Mouse (Mus musculus) stomach, postnatal 0 days (tissue): ENCODE data around the gene Gxylt1. TPM values are rescaled to one million over a fixed set of nuclear protein-coding genes. Genes with fewer than 3 reads are reported as not detected.
"Not testable (repeated sequence)": the region's sequence is repeated elsewhere in the genome, so short reads cannot be mapped to it uniquely, and the experiment has no call there.

Experiments used
- ATAC-seq: fragments of 200-750 bp; cut with Nextera tagmentation; 2 replicates; pipeline ENCODE4 v1.8.0; 2017; ENCODE audit not compliant: low FRiP score, low TSS enrichment
- DNase-seq: peaks from one replicate; pipeline ENCODE4 v3.0.0-alpha.2; 2016; ENCODE audit warnings: low spot score
- H3K27ac ChIP-seq: fragments of 300-500 bp; sonication (generic); replicated peaks from 2 replicates; pipeline ENCODE4 v1.5.1; 2014; ENCODE audit warnings: mild to moderate bottlenecking, control low read depth
- H3K27me3 ChIP-seq: fragments of 300-500 bp; sonication (generic); 2 replicates; pipeline ENCODE4 v1.6.1; 2014; ENCODE audit warnings: low read length; ENCODE audit not compliant: control insufficient read depth, insufficient read depth
- H3K36me3 ChIP-seq: fragments of 300-500 bp; sonication (generic); 2 replicates; pipeline ENCODE4 v1.6.1; 2014; ENCODE audit warnings: low read length, mixed read lengths; ENCODE audit not compliant: control insufficient read depth, insufficient read depth
- H3K4me1 ChIP-seq: fragments of 300-500 bp; sonication (generic); replicated peaks from 2 replicates; pipeline ENCODE4 v1.6.1; 2014; ENCODE audit warnings: antibody characterized with exemption; ENCODE audit not compliant: control insufficient read depth, insufficient read depth
- H3K4me2 ChIP-seq: fragments of 300-500 bp; sonication (generic); replicated peaks from 2 replicates; pipeline ENCODE4 v1.6.1; 2014; ENCODE audit warnings: low read depth, mild to moderate bottlenecking, control low read depth, moderate library complexity
- H3K4me3 ChIP-seq: fragments of 300-500 bp; sonication (generic); 2 replicates; pipeline ENCODE4 v1.5.1; 2014; ENCODE audit warnings: low read depth, low read length, control low read depth
- H3K9ac ChIP-seq: fragments of 300-500 bp; sonication (generic); 2 replicates; pipeline ENCODE4 v1.6.1; 2014; ENCODE audit warnings: mild to moderate bottlenecking, low read length, control low read depth, mixed read lengths
- H3K9me3 ChIP-seq: fragments of 300-500 bp; sonication (generic); 2 replicates; pipeline ENCODE4 v1.6.1; 2016; ENCODE audit warnings: low read length; ENCODE audit not compliant: control insufficient read depth
- CTCF ChIP-seq: IDR thresholded peaks from 2 replicates; pipeline ENCODE4 v1.5.1; 2016; ENCODE audit warnings: antibody characterized with exemption, low read depth, mild to moderate bottlenecking, moderate library complexity
- EP300 ChIP-seq: optimal IDR thresholded peaks from 2 replicates; pipeline ENCODE3; 2016; ENCODE audit warnings: antibody characterized with exemption
- WGBS: fragments of 180-500 bp; shearing (Covaris S2); extraction: QIAGEN DNeasy Blood & Tissue Kit; methylation state at CpG from one replicate; pipeline ENCODE4 v1.1.7; 2014; 5-methylcytosine and 5-hydroxymethylcytosine counted together
- polyA plus RNA-seq: library from polyadenylated mRNA; unstranded; fragments of >200 nt; fragmentation: Nextera tagmentation; extraction: Ambion mirVana; gene quantifications from 2 replicates; pipeline ENCODE4 v1.2.1, GENCODE M21; 2015

The Gxylt1 gene
- polyA plus RNA-seq, 1 experiment from 2014 or later = 5.7 TPM

DNA sequence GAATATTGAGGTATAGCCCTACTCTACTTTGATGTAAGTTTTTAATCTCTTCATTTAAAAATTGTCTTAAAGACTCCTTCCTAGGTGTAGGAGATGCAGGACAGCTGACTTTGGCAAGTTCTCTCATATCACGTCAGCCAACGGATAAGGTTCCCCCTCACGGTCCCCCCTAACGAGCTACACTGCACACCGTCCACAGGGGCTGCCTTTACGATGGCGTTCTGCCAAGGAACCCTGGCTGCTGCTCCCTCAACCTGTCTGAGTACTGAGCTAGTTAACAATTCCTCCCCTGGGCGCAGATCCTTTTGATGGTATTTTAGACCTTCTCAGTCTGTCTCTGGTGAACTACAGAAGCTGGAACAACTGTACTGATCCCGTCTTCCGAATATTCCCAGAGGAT lies 31.8 kb downstream of the Gxylt1 start:
- TF ChIP-seq CTCF = no peak
- no peak for TF ChIP-seq EP300
- whole genome bisulfite sequencing = 74% methylated on average over 10 of the region's 10 CpGs
- Histone ChIP-seq H3K4me2 (no peak overlapping the region), H3K27ac (no peak overlapping the region), H3K27me3 (no peaks in the 10 kb centered on the region), H3K9me3 (no peaks in the 10 kb centered on the region), H3K4me3 (no peak overlapping the region), H3K4me1 (no peaks in the 10 kb centered on the region), H3K36me3 (peaks cover 21% of the 10 kb centered on the region; the same call in 1 of the 2 replicates), H3K9ac (no peak overlapping the region)
- no peak for DNase-seq
- ATAC-seq = no peak

GRCm38 (mm10) chr15:93236456-93236855 lies 38.5 kb downstream of the Gxylt1 start:
- not testable (repeated sequence) for ATAC-seq, H3K4me1 ChIP-seq, H3K4me2 ChIP-seq, H3K27me3 ChIP-seq, H3K4me3 ChIP-seq, H3K9ac ChIP-seq, DNase-seq, H3K9me3 ChIP-seq, H3K36me3 ChIP-seq, H3K27ac ChIP-seq
- 86% methylated on average over 10 of the region's 10 CpGs for WGBS

GRCm38 (mm10) chr15:93229028-93229427 lies 46.0 kb downstream of the Gxylt1 start:
- no peak overlapping the region for H3K9ac ChIP-seq
- no peaks in the 10 kb centered on the region for H3K9me3 ChIP-seq
- DNase-seq (no peak), ATAC-seq (no peak)
- no peak overlapping the region for H3K4me2 ChIP-seq
- no peaks in the 10 kb centered on the region for H3K27me3 ChIP-seq
- WGBS = 79% methylated on average over 11 of the region's 11 CpGs
- no peaks in the 10 kb centered on the region for H3K36me3 ChIP-seq
- no peak overlapping the region for H3K27ac ChIP-seq
- no peak overlapping the region for H3K4me3 ChIP-seq
- TF ChIP-seq CTCF (no peak), EP300 (no peak)
- H3K4me1 ChIP-seq = no peaks in the 10 kb centered on the region

GRCm38 (mm10) chr15:93228375-93228774 lies 46.6 kb downstream of the Gxylt1 start:
- no peak for TF ChIP-seq EP300
- no peak for TF ChIP-seq CTCF
- DNase-seq = no peak
- Histone ChIP-seq H3K27me3 (no peaks in the 10 kb centered on the region), H3K27ac (no peak overlapping the region), H3K9me3 (no peaks in the 10 kb centered on the region), H3K4me2 (no peak overlapping the region), H3K4me1 (no peaks in the 10 kb centered on the region), H3K9ac (no peak overlapping the region), H3K4me3 (no peak overlapping the region), H3K36me3 (no peaks in the 10 kb centered on the region)
- 66% methylated on average over 10 of the region's 10 CpGs for WGBS
- no peak for ATAC-seq

DNA sequence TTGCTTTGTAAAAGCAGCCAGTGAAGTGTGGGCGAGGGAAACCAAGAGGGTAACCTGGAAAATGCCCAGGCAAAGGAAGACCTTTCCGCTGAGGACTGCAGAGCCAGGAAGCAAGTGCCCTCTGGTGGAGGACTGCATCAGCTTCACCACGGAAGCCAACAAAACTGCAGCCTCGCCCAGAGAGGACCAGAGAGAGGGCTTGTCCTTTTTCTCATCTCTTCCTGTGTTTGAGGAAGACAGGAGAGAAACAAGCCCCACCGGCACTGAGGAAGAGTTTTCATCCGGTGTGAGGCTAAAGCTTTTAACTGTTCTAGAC lies 47.3 kb downstream of the Gxylt1 start:
- no peaks in the 10 kb centered on the region for H3K27me3 ChIP-seq
- peak; percentile 43 for DNase-seq

DNA sequence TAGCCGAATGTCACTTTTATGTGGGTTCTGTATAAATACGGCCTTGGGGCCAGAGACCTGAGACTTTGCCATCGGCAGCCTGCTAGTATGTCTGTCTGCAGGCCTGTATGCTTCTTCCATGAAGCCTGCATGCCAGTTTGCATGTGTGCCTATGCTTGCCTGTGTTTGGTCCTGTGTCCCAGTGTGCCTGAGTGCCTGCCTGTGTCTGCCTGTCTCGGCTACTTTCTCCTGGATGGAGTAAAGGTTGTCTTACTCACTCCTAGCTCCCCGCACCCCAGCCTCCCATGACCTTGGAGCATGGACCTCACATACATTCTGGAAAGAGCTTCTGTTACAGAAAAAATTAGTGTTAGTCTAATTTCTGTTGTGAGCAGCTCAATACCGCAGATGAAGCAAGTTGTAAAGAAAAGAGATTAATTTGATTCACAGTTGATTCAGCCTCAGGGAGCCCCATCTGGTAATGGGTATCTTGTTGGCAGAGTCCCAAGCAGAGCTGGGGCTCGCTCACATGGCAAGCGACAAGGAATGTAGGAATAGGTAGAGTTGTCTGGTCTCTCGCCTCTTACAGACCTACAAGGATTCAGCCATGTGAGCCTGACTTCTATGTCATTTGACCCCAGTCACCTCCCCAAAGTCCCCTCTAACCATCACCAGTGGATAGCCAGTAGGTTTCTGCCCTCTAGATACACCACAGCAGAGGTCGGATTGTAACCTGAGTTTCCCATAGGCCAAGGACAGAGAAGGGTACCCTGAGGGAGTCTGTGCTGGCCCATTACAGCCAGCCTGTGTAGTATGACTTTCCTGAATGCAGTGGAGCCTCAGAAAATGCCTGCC lies 47.8 kb downstream of the Gxylt1 start:
- H3K36me3 ChIP-seq = no peaks in the 10 kb centered on the region
- DNase-seq (no peak), ATAC-seq (0 out of 2 replicates have a peak, but pooled peaks have one; percentile 18)
- H3K4me1 ChIP-seq = no peaks in the 10 kb centered on the region
- H3K9ac ChIP-seq = no peak overlapping the region
- H3K27ac ChIP-seq = no peak overlapping the region
- H3K4me2 ChIP-seq = no peak overlapping the region
- H3K9me3 ChIP-seq = no peaks in the 10 kb centered on the region
- no peaks in the 10 kb centered on the region for H3K27me3 ChIP-seq
- H3K4me3 ChIP-seq = no peak overlapping the region
- 88% methylated on average over 10 of the region's 10 CpGs for WGBS
- TF ChIP-seq CTCF (no peak), EP300 (no peak)

More for the DNA sequence above, 47.3 kb downstream of the Gxylt1 start:
- Histone ChIP-seq H3K27ac (no peak overlapping the region), H3K9me3 (no peaks in the 10 kb centered on the region), H3K4me2 (no peak overlapping the region), H3K4me3 (no peak overlapping the region), H3K9ac (no peak overlapping the region), H3K4me1 (no peaks in the 10 kb centered on the region), H3K36me3 (no peaks in the 10 kb centered on the region)
- TF ChIP-seq CTCF (peak; percentile 81), EP300 (no peak)
- 0 out of 2 replicates have a peak, but pooled peaks have one; percentile 51 for ATAC-seq
- 28% methylated on average over 6 of the region's 6 CpGs for WGBS
